Mouse (Mus musculus) T-helper 17 cell (primary cell): ENCODE data around the gene Il12rb2.

Experiments
- in situ Hi-C, 2 experiments: fragments of 300-600 bp; cut with MboI, MseI; formaldehyde crosslinking; loops; 1 replicate in 1 of 2; 2 replicates in 1 of 2; pipeline ENCODE4 v1.15.1; 2025; ENCODE audit warnings: high pct_unique_total_duplicates in 2 of 2

Il12rb2 gene

GRCm38 (mm10) chr6:67296126-67296525, 79.9 kb downstream of the Il12rb2 start:
- in situ Hi-C loops = no loop called here

GRCm38 (mm10) chr6:67292042-67292623, 83.9 kb downstream of the Il12rb2 start:
- in situ Hi-C loops = no loop called here

GRCm38 (mm10) chr6:67282897-67283296, 93.1 kb downstream of the Il12rb2 start:
- in situ Hi-C loops = no loop called here

- in situ Hi-C loops = no loop called here
Measured at GRCm38 (mm10) chr6:67281614-67282197, 94.3 kb downstream of the Il12rb2 start.

GRCm38 (mm10) chr6:67277944-67278343, 98.0 kb downstream of the Il12rb2 start:
- in situ Hi-C loops = no loop called here

- in situ Hi-C loops = no loop called here
Measured at GRCm38 (mm10) chr6:67269459-67269858, 106.5 kb downstream of the Il12rb2 start.

GRCm38 (mm10) chr6:67268983-67269382, 107.0 kb downstream of the Il12rb2 start:
- in situ Hi-C loops = no loop called here

GRCm38 (mm10) chr6:67268245-67268612, 107.8 kb downstream of the Il12rb2 start:
- in situ Hi-C loops = no loop called here

- in situ Hi-C loops = no loop called here
Measured at GRCm38 (mm10) chr6:67267408-67268244, 108.4 kb downstream of the Il12rb2 start.

GRCm38 (mm10) chr6:67266664-67267407, 109.2 kb downstream of the Il12rb2 start:
- in situ Hi-C loops = no loop called here

- in situ Hi-C loops = no loop called here
Measured at GRCm38 (mm10) chr6:67266159-67266657, 109.8 kb downstream of the Il12rb2 start.

- in situ Hi-C loops = no loop called here
Measured at GRCm38 (mm10) chr6:67264935-67265334, 111.1 kb downstream of the Il12rb2 start.

GRCm38 (mm10) chr6:67251095-67251494, 124.9 kb downstream of the Il12rb2 start:
- in situ Hi-C loops = no loop called here

GRCm38 (mm10) chr6:67244451-67244850, 131.5 kb downstream of the Il12rb2 start:
- in situ Hi-C loops = no loop called here

GRCm38 (mm10) chr6:67243765-67244420, 132.1 kb downstream of the Il12rb2 start:
- in situ Hi-C loops = no loop called here
